Mouse (Mus musculus) neural tube, embryonic 13.5 days (tissue): ENCODE results near the gene Malrd1. TPM values are rescaled to one million over a fixed set of nuclear protein-coding genes. Genes with fewer than 3 reads are reported as not detected.
"Not testable (repeated sequence)": the region's sequence is repeated elsewhere in the genome, so short reads cannot be mapped to it uniquely, and the experiment has no call there.

Experiments used
- ATAC-seq: fragments of 200-750 bp; cut with Nextera tagmentation; 2 replicates; pipeline ENCODE4 v1.8.0; 2017; ENCODE audit warnings: low read depth, mild to moderate bottlenecking, moderate TSS enrichment, moderate library complexity
- H3K27ac ChIP-seq: fragments of 300-500 bp; sonication (generic); replicated peaks from 2 replicates; pipeline ENCODE4 v1.5.1; 2015; ENCODE audit warnings: moderate library complexity, mild to moderate bottlenecking, inconsistent platforms
- H3K27me3 ChIP-seq: fragments of 300-500 bp; sonication (generic); 2 replicates; pipeline ENCODE4 v1.6.1; 2015; ENCODE audit warnings: mild to moderate bottlenecking, inconsistent platforms
- H3K36me3 ChIP-seq: fragments of 300-500 bp; sonication (generic); 2 replicates; pipeline ENCODE4 v1.6.1; 2015; ENCODE audit warnings: mild to moderate bottlenecking, inconsistent platforms
- H3K4me1 ChIP-seq: fragments of 300-500 bp; sonication (generic); replicated peaks from 2 replicates; pipeline ENCODE4 v1.6.1; 2015; ENCODE audit warnings: inconsistent platforms
- H3K4me2 ChIP-seq: fragments of 300-500 bp; sonication (generic); 2 replicates; pipeline ENCODE4 v1.6.1; 2015; ENCODE audit warnings: inconsistent platforms, mild to moderate bottlenecking, moderate library complexity
- H3K4me3 ChIP-seq: fragments of 300-500 bp; sonication (generic); 2 replicates; pipeline ENCODE4 v1.5.1; 2015; ENCODE audit warnings: mild to moderate bottlenecking, inconsistent platforms
- H3K9ac ChIP-seq: fragments of 300-500 bp; sonication (generic); 2 replicates; pipeline ENCODE4 v1.6.1; 2015; ENCODE audit warnings: moderate library complexity, mild to moderate bottlenecking, inconsistent platforms
- H3K9me3 ChIP-seq: fragments of 300-500 bp; sonication (generic); 2 replicates; pipeline ENCODE4 v1.6.1; 2016; ENCODE audit warnings: inconsistent platforms
- WGBS: fragments of 180-500 bp; shearing (Covaris S2); methylation state at CpG from one replicate; pipeline ENCODE4 v1.1.7; 2015; 5-methylcytosine and 5-hydroxymethylcytosine counted together
- polyA plus RNA-seq: library from polyadenylated mRNA; unstranded; fragments of >200 nt; fragmentation: Nextera tagmentation; extraction: Ambion mirVana; gene quantifications from 2 replicates; pipeline ENCODE4 v1.2.1, GENCODE M21; 2015

Gene Malrd1
- polyA plus RNA-seq, 1 experiment from 2014 or later, result 0.15 TPM

GRCm38 (mm10) chr2:15869380-15869779 lies 343.1 kb downstream of the Malrd1 start:
- no peaks in the 10 kb centered on the region for H3K36me3 ChIP-seq
- no peak overlapping the region for H3K4me2 ChIP-seq
- no peak overlapping the region for H3K4me3 ChIP-seq
- H3K4me1 ChIP-seq, result no peaks in the 10 kb centered on the region
- H3K9ac ChIP-seq, result no peak overlapping the region
- no peaks in the 10 kb centered on the region for H3K9me3 ChIP-seq
- ATAC-seq, result no peak
- H3K27me3 ChIP-seq, result no peaks in the 10 kb centered on the region
- H3K27ac ChIP-seq, result no peak overlapping the region
- 26% methylated on average over 7 of the region's 7 CpGs for WGBS

- Histone ChIP-seq H3K9me3 (no peaks in the 10 kb centered on the region), H3K9ac (no peak overlapping the region), H3K27ac (no peak overlapping the region), H3K4me1 (no peaks in the 10 kb centered on the region), H3K36me3 (no peaks in the 10 kb centered on the region), H3K4me2 (no peak overlapping the region), H3K27me3 (no peaks in the 10 kb centered on the region), H3K4me3 (no peak overlapping the region)
- ATAC-seq, result no peak
- WGBS, result 69% methylated on average over 1 of the region's 1 CpGs
These were observed 367.3 kb downstream of the Malrd1 start for GRCm38 (mm10) chr2:15893418-15894120.

- H3K4me2 ChIP-seq, result no peak overlapping the region
- H3K36me3 ChIP-seq, result no peaks in the 10 kb centered on the region
- no peaks in the 10 kb centered on the region for H3K27me3 ChIP-seq
- no peaks in the 10 kb centered on the region for H3K9me3 ChIP-seq
- no peak overlapping the region for H3K4me3 ChIP-seq
- ATAC-seq, result no peak
- no peak overlapping the region for H3K27ac ChIP-seq
- WGBS, result 27% methylated on average over 3 of the region's 3 CpGs
- H3K4me1 ChIP-seq, result no peaks in the 10 kb centered on the region
- H3K9ac ChIP-seq, result no peak overlapping the region
These were observed 399.2 kb downstream of the Malrd1 start for GRCm38 (mm10) chr2:15925432-15925831.

GRCm38 (mm10) chr2:15926041-15926440 lies 399.8 kb downstream of the Malrd1 start:
- Histone ChIP-seq H3K27me3 (no peaks in the 10 kb centered on the region), H3K4me1 (no peaks in the 10 kb centered on the region), H3K27ac (no peak overlapping the region), H3K36me3 (no peaks in the 10 kb centered on the region), H3K4me3 (no peak overlapping the region), H3K9me3 (no peaks in the 10 kb centered on the region), H3K9ac (no peak overlapping the region), H3K4me2 (no peak overlapping the region)
- ATAC-seq, result no peak
- whole genome bisulfite sequencing, result 38% methylated on average over 1 of the region's 1 CpGs

GRCm38 (mm10) chr2:15931479-15931878 lies 405.2 kb downstream of the Malrd1 start:
- Histone ChIP-seq H3K36me3 (no peaks in the 10 kb centered on the region), H3K9me3 (no peaks in the 10 kb centered on the region), H3K27ac (no peak overlapping the region), H3K27me3 (no peaks in the 10 kb centered on the region), H3K4me2 (no peak overlapping the region), H3K4me3 (no peak overlapping the region), H3K4me1 (no peaks in the 10 kb centered on the region), H3K9ac (no peak overlapping the region)
- ATAC-seq, result no peak
- 78% methylated on average over 1 of the region's 1 CpGs for whole genome bisulfite sequencing

- H3K9ac ChIP-seq, result no peak overlapping the region
- no peaks in the 10 kb centered on the region for H3K27me3 ChIP-seq
- no peaks in the 10 kb centered on the region for H3K9me3 ChIP-seq
- H3K4me2 ChIP-seq, result no peak overlapping the region
- ATAC-seq, result no peak
- no peak overlapping the region for H3K4me3 ChIP-seq
- H3K4me1 ChIP-seq, result no peaks in the 10 kb centered on the region
- H3K36me3 ChIP-seq, result no peaks in the 10 kb centered on the region
- no peak overlapping the region for H3K27ac ChIP-seq
These were observed 405.6 kb downstream of the Malrd1 start for GRCm38 (mm10) chr2:15931924-15932323.

GRCm38 (mm10) chr2:15932340-15932739 lies 406.1 kb downstream of the Malrd1 start:
- 87% methylated on average over 1 of the region's 1 CpGs for WGBS
- Histone ChIP-seq H3K4me2 (no peak overlapping the region), H3K9me3 (no peaks in the 10 kb centered on the region)

GRCm38 (mm10) chr2:16002925-16003324 lies 476.6 kb downstream of the Malrd1 start:
- Histone ChIP-seq H3K9me3 (no peaks in the 10 kb centered on the region), H3K36me3 (no peaks in the 10 kb centered on the region), H3K27me3 (no peaks in the 10 kb centered on the region), H3K27ac (no peak overlapping the region), H3K4me3 (no peak overlapping the region), H3K4me2 (no peak overlapping the region), H3K9ac (no peak overlapping the region), H3K4me1 (no peaks in the 10 kb centered on the region)
- WGBS, result 39% methylated on average over 2 of the region's 2 CpGs
- no peak for ATAC-seq

More at GRCm38 (mm10) chr2:15932340-15932739, 406.1 kb downstream of the Malrd1 start:
- Histone ChIP-seq H3K4me3 (no peak overlapping the region), H3K27me3 (no peaks in the 10 kb centered on the region), H3K4me1 (no peaks in the 10 kb centered on the region), H3K27ac (no peak overlapping the region), H3K36me3 (no peaks in the 10 kb centered on the region), H3K9ac (no peak overlapping the region)
- no peak for ATAC-seq

GRCm38 (mm10) chr2:16017046-16017445 lies 490.8 kb downstream of the Malrd1 start:
- not testable (repeated sequence) for H3K9ac ChIP-seq, H3K36me3 ChIP-seq, H3K4me1 ChIP-seq, H3K4me2 ChIP-seq, H3K4me3 ChIP-seq, H3K9me3 ChIP-seq, H3K27ac ChIP-seq, ATAC-seq, H3K27me3 ChIP-seq
- 94% methylated on average over 2 of the region's 2 CpGs for WGBS

- not testable (repeated sequence) for H3K36me3 ChIP-seq, H3K9me3 ChIP-seq, H3K27ac ChIP-seq, ATAC-seq, H3K4me1 ChIP-seq, H3K9ac ChIP-seq, H3K4me2 ChIP-seq, H3K27me3 ChIP-seq, H3K4me3 ChIP-seq
These were observed 491.4 kb downstream of the Malrd1 start for GRCm38 (mm10) chr2:16017719-16018118.

GRCm38 (mm10) chr2:16029752-16030151 lies 503.5 kb downstream of the Malrd1 start:
- no peak overlapping the region for H3K4me2 ChIP-seq
- 50% methylated on average over 12 of the region's 12 CpGs for WGBS
- H3K9ac ChIP-seq, result no peak overlapping the region
- no peak for ATAC-seq
- no peaks in the 10 kb centered on the region for H3K27me3 ChIP-seq
- no peaks in the 10 kb centered on the region for H3K4me1 ChIP-seq
- H3K4me3 ChIP-seq, result no peak overlapping the region
- no peaks in the 10 kb centered on the region for H3K36me3 ChIP-seq
- H3K9me3 ChIP-seq, result no peaks in the 10 kb centered on the region
- H3K27ac ChIP-seq, result no peak overlapping the region

GRCm38 (mm10) chr2:16031559-16031958 lies 505.3 kb downstream of the Malrd1 start:
- no peak overlapping the region for H3K9ac ChIP-seq
- no peaks in the 10 kb centered on the region for H3K27me3 ChIP-seq
- no peaks in the 10 kb centered on the region for H3K4me1 ChIP-seq
- no peak for ATAC-seq
- H3K9me3 ChIP-seq, result no peaks in the 10 kb centered on the region
- no peaks in the 10 kb centered on the region for H3K36me3 ChIP-seq
- H3K27ac ChIP-seq, result no peak overlapping the region
- 66% methylated on average over 4 of the region's 4 CpGs for WGBS
- no peak overlapping the region for H3K4me2 ChIP-seq
- H3K4me3 ChIP-seq, result no peak overlapping the region

- Histone ChIP-seq H3K27ac (no peak overlapping the region), H3K4me3 (no peak overlapping the region), H3K36me3 (no peaks in the 10 kb centered on the region), H3K9ac (no peak overlapping the region), H3K4me2 (no peak overlapping the region), H3K4me1 (no peaks in the 10 kb centered on the region), H3K9me3 (no peaks in the 10 kb centered on the region), H3K27me3 (no peaks in the 10 kb centered on the region)
- WGBS, result 59% methylated on average over 3 of the region's 3 CpGs
- ATAC-seq, result no peak
These were observed 506.5 kb downstream of the Malrd1 start for GRCm38 (mm10) chr2:16032804-16033203.
